Mouse (Mus musculus) CH12.LX (cell line): ENCODE measurements around the gene Rab10. TPM values are rescaled to one million over a fixed set of nuclear protein-coding genes. Genes with fewer than 3 reads are reported as not detected.
A peak's percentile ranks its signal among the peaks of the same experiment; 100 is the strongest.

ENCODE experiments used
- DNase-seq: peaks from one replicate; pipeline ENCODE4 v3.0.0-alpha.2; 2013; ENCODE audit errors: extremely low read depth
- H3K27ac ChIP-seq: 2 replicates; pipeline ENCODE4 v1.5.1; 2012; ENCODE audit warnings: low read depth, mild to moderate bottlenecking, control low read depth, moderate library complexity; ENCODE audit not compliant: insufficient read depth
- H3K27me3 ChIP-seq: replicated peaks from 2 replicates; pipeline ENCODE3; 2012; ENCODE audit warnings: inconsistent platforms
- H3K36me3 ChIP-seq, 2 experiments: replicated peaks in 1 of 2; 2 replicates each; pipeline versions ENCODE3 to v1.6.1; 2012; ENCODE audit warnings: inconsistent platforms in 1 of 2, low read length in 1 of 2, mild to moderate bottlenecking in 1 of 2, mixed read lengths in 1 of 2, moderate library complexity in 1 of 2; ENCODE audit not compliant: control insufficient read depth in 1 of 2, insufficient read depth in 1 of 2
- H3K4me1 ChIP-seq, 2 experiments: 2 replicates each; pipeline ENCODE4 v1.6.1; 2012; ENCODE audit warnings: inconsistent platforms in 1 of 2, moderate library complexity in 1 of 2; ENCODE audit not compliant: insufficient read depth in 2 of 2, control insufficient read depth in 1 of 2
- H3K4me2 ChIP-seq: 2 replicates; pipeline ENCODE4 v1.6.1; 2012; ENCODE audit warnings: low read depth, mild to moderate bottlenecking, control low read depth; ENCODE audit not compliant: poor library complexity, insufficient read depth, severe bottlenecking
- H3K4me3 ChIP-seq, 3 experiments: fragments of 150-350 bp in 1 of 3; sonication (generic) in 1 of 3; replicated peaks in 1 of 3; 2 replicates each; pipeline versions ENCODE3 to v1.5.1; 2011 to 2012; ENCODE audit warnings: low read depth in 2 of 3, low read length in 2 of 3, mild to moderate bottlenecking in 2 of 3, moderate library complexity in 2 of 3, control low read depth in 1 of 3, improper control_type of control experiment in 1 of 3, inconsistent platforms in 1 of 3, mixed read lengths in 1 of 3; ENCODE audit not compliant: poor library complexity in 1 of 3
- H3K79me2 ChIP-seq: replicated peaks from 2 replicates; pipeline ENCODE4 v1.6.1; 2012; ENCODE audit warnings: mild to moderate bottlenecking, moderate library complexity; ENCODE audit not compliant: control insufficient read depth, poor library complexity, insufficient read depth, severe bottlenecking; ENCODE audit errors: extremely low read depth
- H3K9ac ChIP-seq: 2 replicates; pipeline ENCODE4 v1.6.1; 2012; ENCODE audit warnings: low read depth, mild to moderate bottlenecking, control low read depth, moderate library complexity; ENCODE audit not compliant: insufficient read depth
- H3K9me3 ChIP-seq: replicated peaks from 2 replicates; pipeline ENCODE3; 2012; ENCODE audit warnings: low read length, inconsistent platforms, mixed read lengths
- BHLHE40 ChIP-seq: IDR thresholded peaks from 2 replicates; pipeline ENCODE4 v1.6.1; 2011; ENCODE audit warnings: mild to moderate bottlenecking, low read depth, low read length, improper control_type of control experiment
- CHD1 ChIP-seq: IDR thresholded peaks from 2 replicates; pipeline ENCODE4 v1.6.1; 2012; ENCODE audit warnings: low read depth, low read length, improper control_type of control experiment, inconsistent platforms
- ELF1 ChIP-seq: IDR thresholded peaks from 2 replicates; pipeline ENCODE4 v1.6.1; 2014; ENCODE audit warnings: low read depth, mild to moderate bottlenecking, inconsistent platforms, low read length, improper control_type of control experiment
- ETS1 ChIP-seq: conservative IDR thresholded peaks from 2 replicates; pipeline ENCODE4 v1.6.1; 2012; ENCODE audit warnings: low read depth, mild to moderate bottlenecking, inconsistent platforms, low read length, improper control_type of control experiment, moderate library complexity
- MAX ChIP-seq: IDR thresholded peaks from 2 replicates; pipeline ENCODE4 v1.6.1; 2011; ENCODE audit warnings: low read length, improper control_type of control experiment
- MXI1 ChIP-seq: IDR thresholded peaks from 2 replicates; pipeline ENCODE4 v1.6.1; 2011; ENCODE audit warnings: mild to moderate bottlenecking, low read depth, low read length, improper control_type of control experiment
- MYC ChIP-seq: IDR thresholded peaks from 2 replicates; pipeline ENCODE4 v1.6.1; 2011; ENCODE audit warnings: low read depth, mild to moderate bottlenecking, improper control_type of control experiment, low read length
- PAX5 ChIP-seq: IDR thresholded peaks from 2 replicates; pipeline ENCODE4 v1.6.1; 2012; ENCODE audit warnings: low read length, inconsistent platforms, mixed read lengths
- POLR2A ChIP-seq: IDR thresholded peaks from 2 replicates; pipeline ENCODE4 v1.6.1; 2011; ENCODE audit warnings: low read depth, mild to moderate bottlenecking, improper control_type of control experiment, low read length
- UBTF ChIP-seq: IDR thresholded peaks from 2 replicates; pipeline ENCODE4 v1.6.1; 2012; ENCODE audit warnings: low read depth, mild to moderate bottlenecking, inconsistent platforms, low read length, improper control_type of control experiment, moderate library complexity
- USF2 ChIP-seq: conservative IDR thresholded peaks from 2 replicates; pipeline ENCODE4 v1.6.1; 2011; ENCODE audit warnings: low read depth, low read length, improper control_type of control experiment
- ZMIZ1 ChIP-seq: IDR thresholded peaks from 2 replicates; pipeline ENCODE4 v1.6.1; 2012; ENCODE audit warnings: low read depth, mild to moderate bottlenecking, inconsistent platforms, low read length, improper control_type of control experiment
- dilution Hi-C: fragments of 300-500 bp; cut with MboI; formaldehyde crosslinking; loops from 2 replicates; pipeline ENCODE4 v1.14.3; 2020; ENCODE audit warnings: low sequenced_read_pairs; ENCODE audit not compliant: extremely low pct_unique_long_range_greater_than_20kb, extremely low pct_ligation_motif_present
- in situ Hi-C: fragments of 300-500 bp; cut with MboI; formaldehyde crosslinking; loops from 3 replicates; pipeline ENCODE4 v1.14.3; 2019; ENCODE audit warnings: low sequenced_read_pairs, low pct_ligation_motif_present, low pct_unique_long_range_greater_than_20kb, mixed read lengths
- polyA plus RNA-seq: library from polyadenylated mRNA; unstranded; fragments of >175 nt; gene quantifications from 2 replicates; pipeline ENCODE4 v1.2.1, GENCODE M21; 2012; ENCODE audit warnings: low read depth; ENCODE audit not compliant: insufficient read length
- total RNA-seq, 2 experiments: library from RNA; depleted of rRNA; stranded (reverse); fragments of 300-350 nt in 1 of 2; fragments of >200 nt in 1 of 2; gene quantifications; 2 replicates each; pipeline ENCODE4 v1.2.3; 2012 to 2014

The Rab10 gene
- total and polyA plus RNA-seq, 3 experiments: 60.1 to 111 (median 91.8) TPM

GRCm38 (mm10) chr12:3316083-3316482 lies 6.3 kb upstream of the Rab10 start:
- H3K27ac ChIP-seq: no peak overlapping the region
- no peak overlapping the region for H3K4me3 ChIP-seq
- no peak overlapping the region for H3K4me2 ChIP-seq
- H3K27me3 ChIP-seq: no peaks in the 10 kb centered on the region
- DNase-seq: no peak
- H3K9me3 ChIP-seq: no peaks in the 10 kb centered on the region
- TF ChIP-seq MAX: no peak
- no peak for TF ChIP-seq USF2
- no peak for TF ChIP-seq ZMIZ1
- dilution Hi-C loops: no loop called here
- H3K4me1 ChIP-seq: peaks cover 3 to 9% of the 10 kb centered on the region in 2 experiments; a peak in 2 of 4 replicates
- H3K36me3 ChIP-seq: no peaks in the 10 kb centered on the region
- no peak overlapping the region for H3K9ac ChIP-seq
- H3K79me2 ChIP-seq: no peaks in the 10 kb centered on the region
- in situ Hi-C loops: no loop called here

GRCm38 (mm10) chr12:3312886-3313285 lies 3.1 kb upstream of the Rab10 start:
- Histone ChIP-seq H3K27ac (no peak overlapping the region), H3K4me2 (no peak overlapping the region), H3K9me3 (no peaks in the 10 kb centered on the region), H3K4me1 (peaks cover 0 to 4% of the 10 kb centered on the region in 2 experiments; a peak in 2 of 4 replicates), H3K4me3 (no peak overlapping the region), H3K27me3 (no peaks in the 10 kb centered on the region), H3K79me2 (peaks cover 15% of the 10 kb centered on the region), H3K9ac (no peak overlapping the region), H3K36me3 (no peaks in the 10 kb centered on the region)
- dilution Hi-C loops (no loop called here), in situ Hi-C loops (loop anchor here (5.0 kb wide), 1 partner anchor 34 kb away; no protein-coding TSS in a partner anchor)
- TF ChIP-seq ELF1 (no peak), CHD1 (no peak), ETS1 (no peak), MXI1 (no peak), PAX5 (no peak), MYC (no peak), BHLHE40 (no peak), UBTF (no peak), POLR2A (no peak)
- DNase-seq: no peak

GRCm38 (mm10) chr12:3310321-3310692 lies 538 bp upstream of the Rab10 start:
- no peaks in the 10 kb centered on the region for H3K9me3 ChIP-seq
- peak overlapping the region; percentile 58 to 85 (median 63) for H3K4me3 ChIP-seq
- peaks cover 36% of the 10 kb centered on the region for H3K79me2 ChIP-seq
- peak overlapping the region; percentile 94 for H3K4me2 ChIP-seq
- H3K4me1 ChIP-seq: peaks cover 0 to 20% of the 10 kb centered on the region in 2 experiments; a peak in 3 of 4 replicates
- dilution Hi-C loops: no loop called here
- DNase-seq: peak; percentile 25
- H3K27ac ChIP-seq: no peak overlapping the region
- peaks cover 0 to 3% of the 10 kb centered on the region in 2 experiments for H3K36me3 ChIP-seq
- H3K27me3 ChIP-seq: no peaks in the 10 kb centered on the region
- peak overlapping the region; percentile 77 for H3K9ac ChIP-seq
- in situ Hi-C loops: loop anchor here (5.0 kb wide), 1 partner anchor 37 kb away; no protein-coding TSS in a partner anchor
- TF ChIP-seq MAX: no peak
